Mouse (Mus musculus) WW6 (cell line): Measurements from ENCODE around the gene Rab3b.
A peak's percentile ranks its signal among the peaks of the same experiment; 100 is the strongest.

Source experiments
- DNase-seq: peaks from one replicate; pipeline ENCODE4 v3.0.0-alpha.2; 2013; ENCODE audit warnings: low read depth, low spot score

Gene Rab3b

GRCm38 (mm10) chr4:108878963-108879822 is at the start of gene Rab3b:
Gene Rab3b (plus strand): TSS chr4:108879063.
- peak; percentile 72 for DNase-seq

DNA sequence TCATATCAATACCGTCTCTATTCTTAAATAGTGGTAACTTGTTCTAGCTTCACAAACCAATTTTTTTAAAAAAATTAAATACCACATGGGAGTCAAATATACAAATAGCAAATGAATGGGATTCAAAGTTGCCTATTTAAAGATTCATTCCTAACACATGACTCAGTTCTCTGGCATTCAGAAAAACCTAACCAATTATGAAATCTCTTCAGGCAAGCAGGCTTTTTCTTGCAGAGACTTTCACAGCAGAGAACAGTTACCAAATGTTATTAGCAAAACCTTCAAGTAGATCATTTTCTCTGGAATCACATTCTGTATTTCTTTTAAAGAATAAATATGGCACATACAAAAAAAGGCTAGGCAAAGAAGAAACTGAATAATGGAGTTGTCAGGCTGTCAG is 48.2 kb upstream of the Rab3b start:
- no peak for DNase-seq

GRCm38 (mm10) chr4:108832916-108833827 is 45.7 kb upstream of the Rab3b start, which contains the start of gene Btf3l4:
Gene Btf3l4 (minus strand): TSS chr4:108833614.
- peak; percentile 83 for DNase-seq

DNA sequence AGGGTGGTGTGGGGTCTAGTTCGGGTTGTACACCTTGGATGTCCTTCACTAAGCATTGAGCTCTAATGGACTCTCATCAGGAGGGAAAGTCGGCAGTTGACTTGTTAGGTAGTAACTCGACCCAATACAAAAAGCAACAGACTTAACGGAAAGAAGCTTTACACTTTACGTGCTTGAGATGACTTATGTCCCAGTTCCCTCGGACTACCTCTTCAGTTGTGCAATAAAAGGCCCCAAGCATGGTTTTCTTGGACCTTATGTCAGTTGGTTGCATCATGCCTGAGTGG is 45.1 kb upstream of the Rab3b start:
- DNase-seq: no peak

- peak; percentile 71 for DNase-seq
Measured at GRCm38 (mm10) chr4:108834115-108834970, 44.5 kb upstream of the Rab3b start, which contains the start of gene Txndc12. Gene Txndc12 (plus strand): TSS chr4:108834601.

DNA sequence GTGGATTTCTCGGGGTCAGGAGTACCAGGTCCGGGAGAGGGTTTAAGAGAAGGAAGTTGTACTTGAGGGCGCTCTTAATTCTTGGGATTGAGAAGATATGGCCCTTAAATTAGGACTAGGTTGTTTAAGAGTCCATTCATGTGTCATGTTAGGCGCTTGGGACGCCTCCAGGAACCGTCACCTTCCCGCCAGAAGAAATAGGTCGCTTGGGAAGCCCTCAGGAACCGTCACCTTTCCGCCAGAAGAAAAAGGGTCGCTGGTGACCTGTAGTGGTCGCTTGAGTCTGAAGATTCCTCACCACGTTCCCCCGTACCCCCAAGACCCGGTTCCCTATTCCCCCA is 43.9 kb upstream of the Rab3b start:
- DNase-seq: no peak

- DNase-seq: no peak
Measured at GRCm38 (mm10) chr4:108835496-108835895, 43.4 kb upstream of the Rab3b start.

- no peak for DNase-seq
Measured at GRCm38 (mm10) chr4:108838031-108838430, 40.8 kb upstream of the Rab3b start.

GRCm38 (mm10) chr4:108841920-108842578 is 36.8 kb upstream of the Rab3b start:
- DNase-seq: no peak

- DNase-seq: no peak
Measured at GRCm38 (mm10) chr4:108843336-108843735, 35.5 kb upstream of the Rab3b start.

DNA sequence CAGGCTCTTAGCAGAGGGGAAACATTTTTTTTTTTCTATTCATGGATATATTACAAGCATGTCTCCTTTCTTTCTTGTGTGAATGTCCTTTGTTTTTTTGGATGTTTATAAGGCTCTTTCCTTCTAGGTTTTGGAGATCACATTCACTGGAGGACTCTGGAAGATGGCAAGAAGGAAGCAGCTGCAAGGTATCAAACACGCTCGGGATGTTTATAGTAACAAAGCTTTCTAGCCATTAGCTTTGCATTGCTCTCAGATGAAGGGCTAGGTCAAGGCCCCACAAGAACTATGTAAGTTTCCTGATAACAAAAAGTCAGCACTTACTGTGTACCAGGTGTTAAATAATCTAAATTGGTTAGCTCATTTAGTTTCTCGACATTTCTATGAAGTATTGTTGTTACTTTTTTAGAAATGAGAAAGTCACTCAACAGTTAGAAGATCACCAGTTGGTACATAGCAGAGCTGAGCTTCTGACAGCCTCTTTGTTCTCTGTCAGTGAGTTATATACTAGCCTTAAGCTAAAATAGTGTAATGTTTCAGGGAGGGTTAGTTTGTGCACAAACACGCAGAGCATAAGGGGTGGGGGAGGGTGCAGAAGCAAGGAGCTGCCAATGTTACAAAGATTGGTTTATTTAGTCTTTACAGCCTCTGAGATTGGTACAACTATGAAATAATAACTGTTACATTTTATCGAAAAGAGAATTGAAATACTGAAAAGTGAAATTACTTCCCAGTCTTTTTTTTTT is 32.9 kb upstream of the Rab3b start:
- no peak for DNase-seq

- DNase-seq: peak; percentile 38
Measured at GRCm38 (mm10) chr4:108847715-108848504, 31.0 kb upstream of the Rab3b start, which contains the start of gene Kti12. Gene Kti12 (plus strand): TSS chr4:108847785.

GRCm38 (mm10) chr4:108848505-108848848 is 30.4 kb upstream of the Rab3b start, which contains the start of gene A730015C16Rik:
Gene A730015C16Rik (minus strand): TSS chr4:108848619.
- DNase-seq: peak; percentile 11

DNA sequence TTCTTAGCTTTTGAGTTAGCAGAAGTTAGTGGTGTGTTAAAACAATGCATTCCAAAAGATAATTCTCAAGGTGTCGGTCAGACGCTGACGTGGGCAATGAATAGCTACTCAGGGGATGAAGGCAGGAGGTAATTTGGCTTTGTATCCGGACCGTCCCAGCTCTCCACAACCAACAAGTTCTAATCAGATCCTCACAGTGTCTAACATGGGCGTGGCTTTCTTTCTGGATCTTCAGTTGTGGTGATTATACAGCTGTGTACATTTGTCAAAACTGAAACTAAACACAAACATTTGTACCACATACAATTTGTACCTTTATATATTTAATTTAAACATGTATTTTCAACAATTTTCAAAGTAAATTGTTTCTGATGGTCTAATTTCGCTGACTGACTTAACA is 12.1 kb upstream of the Rab3b start:
- DNase-seq: no peak

DNA sequence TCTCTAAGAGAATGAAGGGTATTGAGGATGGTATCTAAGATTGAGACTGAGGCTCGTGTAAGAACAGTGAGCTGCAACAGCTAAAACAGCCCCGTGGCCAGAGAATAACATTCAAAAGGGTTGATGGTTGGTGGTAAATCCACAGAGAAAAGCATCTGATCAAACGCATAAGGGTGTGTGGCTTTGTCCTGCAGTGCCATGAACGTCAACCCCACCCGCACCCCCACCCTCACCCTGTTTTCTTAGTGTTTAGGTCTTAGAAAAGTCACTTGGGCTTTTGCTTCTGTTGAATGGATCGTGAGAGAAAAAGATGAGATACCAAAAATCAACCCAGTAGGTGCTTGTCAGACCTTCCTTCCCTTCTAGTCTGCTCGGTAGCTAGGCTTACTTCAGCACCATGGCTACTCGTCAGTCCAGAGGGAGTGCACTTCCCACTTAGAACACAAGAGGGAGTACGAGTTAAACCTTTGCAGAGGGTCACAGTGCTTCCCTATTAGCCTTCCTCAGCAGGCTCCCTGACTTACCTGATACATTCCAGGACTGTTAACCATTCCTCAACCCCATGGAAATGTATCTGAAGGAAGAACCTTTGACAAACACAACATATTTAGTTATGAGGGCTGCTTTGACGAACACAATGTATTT is 9.0 kb upstream of the Rab3b start:
- DNase-seq: peak; percentile 76

- DNase-seq: no peak
Measured at GRCm38 (mm10) chr4:108873746-108874145, 5.1 kb upstream of the Rab3b start.

DNA sequence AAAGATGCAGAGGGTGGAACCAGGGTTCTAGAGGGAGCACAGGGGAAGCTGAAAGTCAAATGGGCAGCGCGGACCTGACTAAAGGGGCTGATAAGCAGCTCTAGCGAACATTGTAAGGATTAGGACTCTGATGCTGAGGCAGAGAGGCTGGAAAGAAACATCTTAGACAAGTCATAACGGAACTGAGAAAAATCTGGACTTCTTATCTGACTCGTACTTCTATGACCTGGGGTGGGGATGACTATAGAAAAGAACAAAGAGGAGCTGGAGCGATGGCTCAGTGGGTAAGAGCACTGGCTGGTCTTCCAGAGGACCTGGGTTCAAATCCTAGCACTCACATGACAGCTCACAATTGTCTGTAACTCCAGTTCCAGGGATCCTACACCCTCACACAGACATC is 962 bp upstream of the Rab3b start:
- no peak for DNase-seq

GRCm38 (mm10) chr4:108883815-108884214 is 5.0 kb downstream of the Rab3b start:
- no peak for DNase-seq

DNA sequence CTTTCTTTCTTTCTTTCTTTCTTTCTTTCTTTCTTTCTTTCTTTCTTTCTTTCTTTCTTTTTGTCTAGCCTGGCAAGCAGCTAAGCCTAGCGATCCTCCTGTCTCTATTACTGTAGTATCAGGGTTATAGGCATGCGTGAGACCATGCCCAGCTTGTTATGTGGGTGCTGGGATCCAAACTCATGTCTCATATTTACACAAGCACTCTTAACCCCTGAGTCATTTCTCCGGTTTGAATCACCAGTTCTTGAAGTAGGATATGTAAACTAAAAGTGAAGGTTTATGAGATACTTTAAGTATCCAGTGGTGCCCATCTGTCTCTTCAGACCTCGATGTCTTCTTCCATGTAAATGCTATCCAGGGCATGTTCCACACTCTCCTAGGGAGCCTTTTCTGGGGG is 8.6 kb downstream of the Rab3b start:
- no peak for DNase-seq
